Mouse (Mus musculus): Measurements from ENCODE around the gene Ntng2.

Ntng2 gene

DNA sequence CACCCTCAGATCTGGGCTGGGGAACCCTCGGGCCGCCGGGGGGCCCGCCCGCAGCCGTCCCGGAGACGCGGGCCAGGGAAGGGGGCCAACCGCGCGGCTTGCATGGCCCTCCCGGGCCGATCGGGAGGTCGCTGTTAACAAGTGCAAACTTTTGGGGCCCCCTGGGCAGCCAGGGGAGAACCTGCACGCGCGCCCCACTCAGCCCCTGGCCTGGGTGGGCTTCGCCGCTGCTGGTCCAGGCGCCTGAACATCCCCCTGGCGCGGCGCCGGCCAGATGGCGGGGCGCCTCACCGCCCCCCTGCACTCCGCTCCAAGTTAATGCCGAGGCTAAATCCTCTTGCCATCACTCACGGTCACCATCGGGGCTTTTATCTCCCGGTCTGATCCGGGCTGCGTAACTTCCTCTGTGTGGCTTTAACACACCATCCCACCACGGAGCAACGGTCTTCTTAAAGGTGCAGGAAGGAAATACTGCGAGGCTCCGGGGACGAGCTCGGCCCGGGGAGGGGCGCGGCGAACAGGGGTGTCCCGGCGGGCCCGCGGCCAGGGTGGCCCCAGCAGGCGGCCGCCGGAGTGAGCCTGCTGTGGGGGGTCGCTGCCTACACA is at the start of gene Ntng2:
TSS of gene Ntng2 (minus strand) at position 407 of the 606 bp plus-strand sequence.
- peak; percentile 65 for DNase-seq

DNA sequence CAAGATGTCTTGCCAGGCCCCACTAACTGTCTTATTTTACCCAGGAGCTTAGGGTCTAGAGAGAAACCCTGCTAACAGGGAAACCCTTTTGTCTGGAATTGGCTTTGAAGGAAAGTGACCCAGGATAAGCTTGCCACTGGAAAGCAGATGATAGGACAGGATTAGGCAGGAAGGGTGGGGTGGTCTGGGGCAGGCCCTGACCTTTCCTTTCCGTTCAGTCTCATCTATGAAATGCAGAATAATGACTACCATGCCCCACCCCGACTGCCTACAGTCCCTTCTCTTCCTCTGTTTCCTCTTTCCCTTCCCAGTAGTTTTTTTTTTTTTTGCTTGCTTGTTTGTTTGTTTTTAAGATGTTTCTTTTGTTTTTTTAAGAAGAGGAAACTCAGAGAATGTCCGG is 42.8 kb upstream of the Ntng2 start:
- no peak for DNase-seq

DNA sequence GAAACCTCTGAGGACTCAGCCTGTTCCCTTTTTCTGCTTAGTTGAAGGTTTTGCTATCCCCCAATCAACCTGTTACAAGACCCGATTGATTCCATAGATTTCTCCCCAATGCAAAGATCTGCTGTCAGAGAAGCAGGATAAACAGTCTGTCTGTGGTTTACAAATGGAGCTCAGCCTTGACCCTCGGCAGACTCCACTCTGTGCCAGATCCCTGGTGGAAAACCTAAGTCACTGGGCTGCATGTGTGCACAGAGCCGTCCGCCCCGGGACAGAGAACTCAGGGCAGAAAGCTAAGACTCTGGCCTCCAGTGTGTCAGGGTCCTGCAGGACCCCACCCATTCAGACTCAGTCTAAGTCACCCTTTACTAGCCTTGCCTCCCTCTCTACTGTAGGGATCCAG is 34.8 kb upstream of the Ntng2 start:
- no peak for DNase-seq

DNA sequence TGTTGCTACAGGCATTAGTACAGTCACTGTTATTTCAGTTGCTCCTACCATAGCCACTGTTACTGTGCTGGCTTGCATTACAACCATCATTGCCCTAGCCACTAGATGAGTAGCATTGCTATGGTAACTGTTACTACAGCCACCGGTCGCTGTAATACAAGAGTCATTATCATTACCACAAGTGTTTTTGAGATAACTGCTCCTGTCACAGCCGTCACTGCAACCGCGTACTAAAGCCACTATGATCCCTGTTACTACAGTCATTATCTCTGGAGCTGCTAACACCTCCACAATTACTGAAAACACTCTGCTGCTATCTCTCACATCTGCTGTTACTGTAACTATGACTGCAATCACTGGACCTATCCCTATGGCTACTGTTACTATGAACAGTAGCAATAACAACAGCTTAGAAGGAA is 24.9 kb upstream of the Ntng2 start:
- DNase-seq: no peak

DNA sequence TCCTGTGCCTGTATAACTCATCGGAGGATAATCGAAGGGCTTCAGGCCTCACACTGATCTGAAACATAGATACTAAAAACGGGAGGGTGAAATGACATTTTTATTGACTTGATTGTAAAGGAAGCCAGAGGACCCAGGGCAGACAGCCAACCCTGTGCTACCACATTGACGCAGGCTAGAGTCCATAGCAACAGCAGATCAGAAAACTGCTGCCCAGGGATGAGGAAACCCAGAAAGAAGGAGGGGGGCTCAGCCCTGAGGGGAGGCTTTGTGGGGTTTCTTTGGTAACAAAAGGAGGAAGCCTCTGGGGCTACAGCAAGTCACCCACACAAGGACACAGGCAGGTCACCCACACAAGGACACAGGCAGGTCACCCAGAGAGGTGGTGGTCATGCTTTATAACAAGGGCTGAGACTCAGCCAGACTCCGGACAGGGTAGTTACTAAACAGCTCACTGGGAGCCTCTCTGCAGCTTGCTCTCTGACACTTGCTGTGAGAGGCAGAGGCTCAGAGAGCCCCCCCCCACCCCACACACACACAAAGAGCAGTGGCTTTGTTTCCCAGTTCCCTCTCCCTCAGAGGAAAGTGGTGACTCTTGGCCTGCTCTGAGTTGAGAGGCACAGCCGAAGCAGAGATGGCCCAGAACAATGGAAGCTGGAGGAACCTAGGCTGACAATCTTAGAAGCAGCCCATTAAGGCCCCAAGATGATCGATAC is 19.2 kb upstream of the Ntng2 start:
- DNase-seq: no peak

DNA sequence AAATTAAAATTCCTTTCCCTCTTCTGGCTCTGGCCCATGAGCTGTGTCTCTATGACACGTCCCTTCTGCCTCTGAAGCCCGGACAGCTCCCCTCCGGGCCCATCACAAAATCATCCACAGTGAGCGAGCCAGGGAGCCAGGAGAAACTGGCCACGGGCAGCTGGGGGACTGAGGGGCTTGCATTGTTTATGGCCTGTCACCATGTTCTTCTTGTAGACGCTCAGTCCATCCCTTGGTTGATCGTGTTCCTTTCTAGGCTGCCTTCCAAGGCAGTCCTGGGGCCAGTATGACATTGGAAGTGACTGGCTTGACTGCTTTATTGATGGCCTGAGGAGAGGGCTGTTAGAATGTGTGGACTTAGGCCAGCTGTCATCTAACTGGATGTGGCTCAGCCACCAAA is 18.3 kb upstream of the Ntng2 start:
- no peak for DNase-seq

DNA sequence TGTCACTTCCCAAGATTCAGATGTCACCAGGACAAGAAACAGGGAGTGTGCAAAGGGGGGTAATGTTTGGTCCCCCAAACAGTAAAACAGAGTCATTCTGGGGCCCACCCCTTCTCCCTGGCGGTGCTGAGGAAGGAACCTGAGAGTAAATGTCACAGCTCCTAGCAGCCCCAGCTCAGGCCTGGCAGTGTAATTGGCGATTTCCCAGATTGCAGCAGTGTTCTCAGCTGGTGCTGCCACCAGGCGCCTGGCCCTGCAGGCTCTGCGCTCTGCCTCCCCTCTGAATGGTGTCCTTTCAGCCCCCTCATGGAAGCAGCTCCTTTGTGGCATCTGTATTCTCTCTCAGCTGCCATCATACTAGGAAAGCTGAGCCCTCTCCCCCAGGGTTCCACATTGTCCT is 14.0 kb upstream of the Ntng2 start:
- DNase-seq: no peak

DNA sequence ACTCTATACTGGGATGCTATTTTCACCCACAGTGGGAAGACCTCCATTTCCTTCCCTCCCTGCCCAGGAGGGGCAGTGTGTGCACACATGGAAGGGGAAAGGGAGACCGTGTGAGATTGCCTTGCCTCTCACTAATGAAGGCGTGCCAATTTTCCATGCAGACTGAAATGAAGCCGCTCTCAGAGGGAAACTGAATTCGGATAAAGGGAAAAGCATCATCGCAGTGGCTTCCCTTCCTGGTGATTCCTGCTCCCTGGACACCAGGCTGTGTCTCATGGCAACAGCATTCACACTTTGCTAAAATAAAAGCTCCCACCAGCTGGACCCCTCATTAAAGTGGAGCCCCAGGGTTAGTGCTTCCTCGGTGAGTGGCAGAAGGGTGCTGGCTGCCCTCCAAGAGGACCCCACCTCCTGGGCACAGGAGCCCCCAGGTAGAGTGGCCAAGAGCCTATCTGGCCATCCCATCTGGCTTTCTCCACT is 9.7 kb upstream of the Ntng2 start:
- no peak for DNase-seq

DNA sequence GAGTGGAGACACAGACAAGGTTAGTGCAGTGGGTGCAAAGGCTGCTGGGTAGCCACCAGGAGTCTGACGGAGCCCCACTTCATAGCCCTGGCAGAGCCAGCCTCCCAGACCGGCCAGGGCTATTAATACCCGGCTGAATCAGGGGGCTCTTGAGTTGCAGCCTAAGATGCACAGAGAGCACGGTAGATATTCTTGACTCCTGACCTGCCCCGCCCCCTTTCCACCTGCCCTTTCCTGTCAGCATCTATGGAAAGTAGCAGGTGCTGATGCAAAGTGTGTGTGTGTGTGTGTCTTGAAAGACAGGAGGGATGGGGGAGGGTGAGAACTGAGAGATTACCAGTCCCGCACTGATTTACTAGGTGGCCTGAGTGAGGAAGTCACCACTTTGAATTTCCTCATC is 8.3 kb upstream of the Ntng2 start:
- no peak for DNase-seq

DNA sequence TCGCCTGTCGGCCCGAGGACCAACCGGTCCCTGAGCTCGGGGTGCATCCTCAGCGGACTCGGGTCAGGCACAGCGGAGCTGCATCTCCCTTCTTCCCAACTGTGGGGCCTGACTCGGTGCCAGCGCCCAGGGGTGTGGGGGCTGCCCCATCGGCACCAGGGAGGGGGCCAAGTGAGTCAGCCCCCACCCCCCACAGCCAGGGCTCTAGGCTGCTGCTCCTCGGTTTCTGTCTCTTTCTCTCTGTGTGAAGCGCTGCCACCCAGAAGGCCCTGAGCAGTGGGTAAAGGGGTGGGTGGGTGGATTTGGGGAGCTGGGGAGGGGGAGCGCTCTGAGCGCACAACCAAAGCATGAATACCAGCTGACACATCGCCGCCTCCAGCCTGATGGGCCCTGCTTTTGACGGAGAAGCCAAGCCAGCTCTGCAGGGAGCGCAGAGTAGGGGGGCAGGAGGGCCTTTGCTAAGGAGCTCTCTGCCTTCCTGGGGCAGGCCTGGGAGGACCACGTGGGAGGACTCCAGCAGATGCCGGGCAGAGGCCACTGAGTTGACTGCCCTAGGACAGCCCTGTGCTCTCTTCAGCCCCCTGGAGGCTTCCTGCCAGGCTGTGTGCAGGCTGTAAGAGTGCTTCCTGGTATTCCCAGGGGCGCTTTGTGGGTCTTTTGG is 530 bp upstream of the Ntng2 start:
- DNase-seq: peak; percentile 72

DNA sequence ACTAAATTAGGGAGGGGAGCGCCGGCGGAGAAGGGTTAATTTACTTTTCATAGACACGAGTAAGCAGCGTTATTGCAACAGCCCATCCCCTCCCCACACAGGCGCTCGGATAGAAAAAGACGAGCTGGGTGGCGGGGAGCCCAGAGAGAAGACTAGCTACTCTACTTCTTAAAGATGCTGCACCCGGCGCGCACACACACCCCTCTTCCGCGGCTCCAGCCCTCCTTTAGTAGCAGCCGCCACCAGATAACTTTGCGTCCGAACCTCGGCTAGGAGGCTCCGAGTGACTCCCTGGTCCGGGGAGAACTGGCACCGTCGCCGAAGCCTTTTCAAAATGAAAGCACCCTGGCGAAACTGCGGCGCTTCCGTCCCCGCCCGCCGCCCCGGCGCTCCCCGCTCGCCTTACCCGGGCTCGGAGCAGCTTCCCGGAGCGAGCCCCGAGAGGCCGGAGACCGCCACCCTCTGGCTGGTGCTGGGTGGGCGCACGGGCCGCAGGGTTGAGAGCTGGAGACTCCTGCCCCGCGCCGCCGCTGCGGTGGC is 676 bp downstream of the Ntng2 start:
- DNase-seq: peak; percentile 44

DNA sequence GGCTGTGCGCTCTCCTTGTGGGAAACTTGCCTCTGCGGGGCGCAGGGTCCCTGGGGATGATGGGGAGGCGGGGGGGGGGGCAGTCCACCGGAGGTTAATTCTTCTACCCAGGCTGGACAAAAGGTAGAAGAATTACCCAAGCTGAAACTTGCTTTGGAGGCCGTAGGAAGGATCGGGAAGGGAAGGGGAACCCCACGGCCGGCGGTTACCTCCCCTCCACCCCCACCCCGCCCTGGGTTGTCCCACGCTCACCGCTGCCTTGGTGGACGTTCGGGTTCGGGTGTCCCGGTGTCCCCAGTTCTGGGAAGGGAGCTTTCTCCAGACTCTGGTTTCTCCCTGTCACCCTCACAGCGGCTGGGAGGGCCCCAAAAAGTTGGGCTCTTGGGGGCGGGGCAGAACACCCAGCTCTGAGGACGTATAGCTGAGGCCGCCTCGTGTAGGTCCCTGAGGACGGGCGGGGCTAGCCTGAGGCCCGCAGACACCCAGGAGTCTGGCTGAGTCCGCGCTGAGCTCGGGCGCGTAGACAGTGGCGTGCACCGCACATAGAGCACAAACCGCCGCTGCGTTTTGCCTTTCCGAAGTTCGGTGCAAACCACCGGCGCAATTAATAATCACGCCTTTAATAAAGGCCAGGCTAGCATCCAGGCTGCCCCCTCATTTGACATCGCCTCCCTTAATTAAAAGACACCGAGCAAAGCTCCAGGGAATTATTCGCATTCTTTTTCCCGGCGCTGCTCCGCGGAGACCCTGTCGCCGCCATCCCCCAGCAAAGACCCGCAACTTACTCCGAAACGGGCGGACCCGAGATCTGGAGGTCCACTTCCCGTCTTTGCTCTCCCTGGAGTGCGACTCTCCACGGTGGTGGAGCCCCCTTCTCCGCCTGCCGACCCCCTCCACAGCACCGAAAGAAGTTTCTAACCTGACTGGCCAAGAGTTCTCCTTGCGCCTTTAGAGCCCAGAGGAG is 1.4 kb downstream of the Ntng2 start:
- peak; percentile 48 for DNase-seq

DNA sequence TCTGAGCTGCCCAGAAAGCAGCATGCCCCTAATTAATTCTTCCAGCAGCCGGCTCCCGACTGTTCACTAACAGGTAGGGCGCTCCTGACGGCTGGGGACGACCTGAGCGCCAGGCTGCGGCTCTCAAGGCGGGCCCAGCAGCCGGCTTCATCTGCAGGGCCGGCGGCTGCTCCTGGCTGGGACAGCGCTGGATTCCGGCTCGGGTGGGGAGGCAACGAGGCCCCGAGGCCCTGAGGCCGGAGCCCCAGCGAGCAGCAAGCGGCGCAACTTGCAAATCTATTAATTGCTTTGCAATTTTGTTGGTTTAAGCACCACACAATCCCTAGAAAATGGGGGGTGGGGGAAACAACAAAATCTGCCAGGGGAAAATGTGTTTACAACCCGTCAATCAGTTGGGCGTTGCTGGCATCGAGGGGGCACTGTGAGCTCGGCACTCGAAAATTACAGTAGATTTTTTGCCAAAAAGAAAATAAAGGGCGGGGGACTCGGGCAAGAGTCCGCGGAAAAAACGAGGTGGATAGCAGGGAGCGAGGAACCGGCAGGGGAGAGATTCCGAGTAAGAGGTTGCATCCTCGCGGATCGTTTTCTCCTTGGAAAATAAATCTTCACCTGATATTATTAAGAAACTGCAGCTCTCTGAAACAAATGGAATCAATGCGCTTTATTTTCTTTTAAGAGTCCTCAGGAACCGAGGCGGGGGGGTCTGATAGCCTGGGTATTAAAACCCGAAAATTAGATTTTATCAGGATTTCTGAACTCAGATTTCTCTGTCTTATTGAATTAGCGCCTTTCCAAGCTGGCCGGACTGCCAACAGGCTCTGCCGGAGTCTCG is 2.3 kb downstream of the Ntng2 start:
- DNase-seq: no peak

DNA sequence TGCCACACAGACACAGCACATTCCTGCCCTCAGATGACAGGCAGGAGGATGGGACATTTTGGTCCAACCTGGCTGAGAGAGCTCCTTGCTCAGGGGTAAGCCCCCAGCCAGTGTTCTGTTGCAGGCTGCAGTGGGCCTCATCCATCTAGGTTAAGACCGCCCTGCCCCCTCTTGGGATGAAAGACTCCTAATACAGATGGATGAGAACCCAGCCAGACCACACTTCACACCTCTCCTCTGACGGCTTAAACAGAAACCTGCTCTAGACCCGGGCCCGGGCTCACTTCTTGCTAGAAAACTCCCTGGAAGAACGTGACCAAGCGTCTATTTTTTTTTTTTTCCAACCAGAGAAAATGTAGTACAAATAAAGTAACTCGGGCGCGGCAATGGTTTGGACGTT is 3.0 kb downstream of the Ntng2 start:
- DNase-seq: no peak

DNA sequence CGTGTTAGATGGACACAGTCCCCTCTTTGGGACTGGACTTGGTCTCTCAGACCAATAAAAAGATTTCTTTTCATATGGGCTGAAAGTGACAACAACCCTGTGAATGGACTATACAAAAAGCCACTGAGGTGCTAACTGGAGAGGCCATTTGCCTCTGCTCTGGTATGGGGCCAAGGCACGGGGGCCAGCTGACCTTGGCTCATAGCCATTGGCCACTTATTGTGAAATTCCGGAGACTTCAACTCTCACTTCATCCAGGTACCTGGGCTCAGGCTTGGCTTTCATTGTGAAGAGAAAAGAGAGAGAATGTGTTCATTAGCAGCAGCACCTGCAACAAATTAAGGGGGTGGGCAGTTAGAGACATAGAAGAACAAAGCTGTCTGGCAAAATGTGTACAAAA is 4.3 kb downstream of the Ntng2 start:
- no peak for DNase-seq

DNA sequence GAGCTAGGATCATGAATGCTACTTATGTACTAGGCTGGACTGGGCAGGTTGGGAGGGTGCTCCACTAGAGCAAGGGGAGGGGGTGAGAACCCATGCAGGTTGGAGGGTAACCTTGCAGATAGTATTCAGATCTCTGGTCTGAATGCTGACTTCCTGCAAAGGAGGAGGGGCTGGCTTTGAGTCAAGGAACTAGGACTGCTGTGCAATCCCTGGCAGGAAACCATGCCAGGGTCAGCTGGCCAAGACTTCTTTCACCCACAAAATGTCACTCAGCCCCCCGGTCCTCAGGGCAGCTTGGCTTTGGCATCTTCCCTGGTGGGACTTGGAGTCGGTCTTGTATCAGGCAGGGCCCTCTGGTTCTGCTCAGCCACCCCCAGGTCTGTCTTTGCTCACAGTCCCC is 5.4 kb downstream of the Ntng2 start:
- DNase-seq: no peak

DNA sequence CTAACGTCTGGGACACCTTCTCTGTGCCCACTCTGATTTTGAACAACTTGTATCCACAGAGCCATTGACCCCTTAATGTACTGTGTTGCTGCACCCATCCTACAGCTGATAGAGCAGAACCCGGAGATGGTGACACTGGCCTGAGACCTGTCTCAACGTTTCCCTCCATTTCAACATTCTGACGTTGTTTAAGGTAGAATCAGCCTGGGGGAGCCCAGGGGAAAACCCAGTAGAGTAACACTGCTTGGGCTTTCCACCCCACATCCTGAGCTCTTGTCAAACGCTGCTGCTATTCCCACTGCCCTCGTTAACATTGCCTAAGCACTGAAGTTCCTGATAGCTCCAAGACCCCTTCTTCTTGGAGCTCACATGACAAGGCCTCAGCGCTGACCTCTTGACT is 5.9 kb downstream of the Ntng2 start:
- DNase-seq: no peak

DNA sequence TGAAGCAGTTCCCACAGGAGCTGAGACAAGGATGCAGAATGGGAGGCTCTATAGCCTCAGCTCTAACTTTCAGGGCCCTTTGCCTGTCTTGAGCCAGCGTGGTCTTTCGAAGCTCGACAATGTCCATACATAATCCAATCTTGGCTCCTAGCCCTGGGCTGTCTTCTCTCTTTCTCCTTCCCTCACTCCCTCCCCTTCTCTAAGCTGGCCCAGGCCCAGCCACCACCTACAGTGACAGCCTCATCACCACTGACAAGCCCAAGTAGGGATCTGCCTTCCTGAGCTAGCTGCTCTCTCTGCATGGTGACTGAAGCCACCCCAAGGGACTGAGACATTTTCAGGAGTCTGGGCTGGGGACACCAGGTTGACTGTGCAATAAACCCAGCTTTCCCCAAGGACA is 6.5 kb downstream of the Ntng2 start:
- peak; percentile 64 for DNase-seq

DNA sequence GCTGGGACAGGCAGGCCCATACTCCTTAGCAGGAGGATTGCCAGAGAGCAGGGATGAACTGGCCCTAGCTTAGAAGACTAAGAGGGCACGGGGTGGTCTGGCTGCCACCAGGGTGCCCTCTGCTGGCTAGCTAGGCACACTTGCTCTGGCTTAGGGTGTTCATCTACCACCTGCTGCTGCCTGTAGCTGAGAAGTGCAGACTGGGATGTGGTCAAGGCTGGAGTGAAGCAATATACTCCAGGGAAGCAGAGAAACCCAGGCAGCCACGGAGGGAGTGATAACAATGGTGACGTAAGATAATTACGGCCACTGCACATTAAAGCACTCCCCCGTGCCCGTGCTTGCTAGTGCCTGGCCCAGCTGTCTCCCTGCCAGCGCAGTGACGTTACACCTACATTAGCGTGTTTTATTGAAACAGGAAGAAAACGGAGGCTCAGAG is 7.4 kb downstream of the Ntng2 start:
- no peak for DNase-seq

DNA sequence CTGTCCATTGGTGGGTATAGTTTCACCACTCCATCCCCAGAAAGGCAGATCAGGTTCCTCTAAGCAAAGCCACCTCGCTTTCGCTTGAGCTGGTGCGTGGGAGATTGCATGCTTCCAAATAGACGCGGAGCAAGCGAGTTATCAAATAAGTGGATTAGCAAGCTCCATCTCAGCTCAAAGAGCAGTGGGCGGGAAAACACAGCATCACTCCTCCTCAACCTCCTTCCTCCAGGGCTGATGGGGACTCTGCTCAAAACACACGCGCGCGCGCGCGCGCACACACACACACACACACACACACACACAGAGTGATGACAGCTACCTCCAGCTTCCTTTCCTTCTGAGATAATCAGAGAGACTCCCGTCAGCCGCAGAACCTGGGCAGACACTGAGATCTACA is 13.5 kb downstream of the Ntng2 start:
- peak; percentile 86 for DNase-seq

DNA sequence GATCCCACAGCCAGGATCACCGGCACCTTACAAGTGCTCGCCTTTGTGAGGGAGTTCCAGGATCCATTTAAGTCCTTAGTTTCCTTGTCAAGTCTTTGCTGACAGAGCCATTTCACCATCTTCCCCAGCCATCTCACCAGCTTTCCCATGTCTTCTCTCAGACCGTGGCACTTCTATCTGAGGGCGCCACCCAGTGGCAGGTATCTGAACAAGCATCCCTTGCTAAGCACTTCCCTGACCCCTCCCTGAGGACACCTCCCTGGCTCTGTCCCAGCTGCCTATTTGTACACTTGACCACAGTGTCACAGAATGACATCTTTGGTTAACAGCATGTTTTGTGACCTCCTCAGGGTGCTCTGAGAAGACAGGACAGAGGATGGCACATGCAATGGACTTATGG is 15.2 kb downstream of the Ntng2 start:
- peak; percentile 81 for DNase-seq

DNA sequence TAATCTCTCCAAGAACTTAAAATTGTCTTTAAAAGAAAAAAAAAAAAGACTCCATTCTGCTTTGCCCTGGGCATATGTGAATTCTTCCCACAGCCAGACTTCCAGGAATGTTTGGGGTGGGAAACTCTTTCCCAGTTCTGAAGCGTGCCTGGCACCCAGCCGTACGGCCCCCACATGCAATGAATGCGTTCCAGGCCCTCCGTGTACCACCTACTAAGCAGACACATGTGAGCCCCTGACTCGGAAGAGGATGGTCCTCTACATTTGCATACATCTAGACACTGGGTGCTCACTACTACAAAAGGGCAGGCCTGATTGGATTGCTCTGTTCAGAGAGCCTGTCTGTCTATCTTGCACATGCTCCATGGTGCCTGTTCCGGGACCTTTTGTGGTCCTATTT is 17.0 kb downstream of the Ntng2 start:
- peak; percentile 45 for DNase-seq

All from right cerebral cortex, adult 18-20 months (tissue).